ENCODE assay signal across 1 mouse cellular context in the genomic region with DNA sequence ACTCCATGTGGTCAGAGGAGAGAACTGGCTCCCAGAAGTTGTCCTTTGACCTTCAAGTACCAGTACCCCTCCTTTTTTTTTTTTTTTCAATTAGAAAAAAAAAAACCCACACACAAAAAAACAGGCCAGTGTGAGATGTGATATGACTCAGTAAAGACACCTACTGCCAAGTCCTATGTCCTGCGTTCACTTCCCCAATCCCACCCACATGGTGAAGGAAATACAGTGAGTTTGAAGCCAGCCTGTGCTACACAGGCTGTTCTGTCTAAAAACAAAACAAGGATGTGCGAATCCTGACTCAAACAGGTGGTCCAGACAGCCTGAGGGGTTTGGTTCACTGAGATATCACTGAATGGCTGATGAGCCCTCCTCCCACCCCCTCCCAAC.
TF ChIP-seq lines count a peak whose summit lies in the region.

No protein-coding gene starts in this region.

TF ChIP-seq in CH12.LX, 34 proteins besides CTCF, POLR2A, EP300 and RAD21 (continued from another document):
- TF ChIP-seq TBP (conservative IDR thresholded peaks at IDR 0.05; ENCODE audit: low read depth, low read length) (no peak), MAZ (IDR thresholded peaks at IDR 0.05; ENCODE audit: low read depth, low read length) (peak; percentile 19; the same call in 1 of the 2 replicates), BHLHE40 (IDR thresholded peaks at IDR 0.05; ENCODE audit: low read depth, low read length) (peak; percentile 46), ETS1 (conservative IDR thresholded peaks at IDR 0.05; ENCODE audit: low read depth, low read length) (no peak; the same call in 1 of the 2 replicates), CHD1 (IDR thresholded peaks at IDR 0.05; ENCODE audit: low read depth, low read length) (no peak), IRF4 (IDR thresholded peaks at IDR 0.05; ENCODE audit: low read depth, low read length) (peak; percentile 71; the same call in 1 of the 2 replicates), KAT2A (IDR thresholded peaks at IDR 0.05; ENCODE audit: insufficient replicate concordance, low read length) (no peak)
